Mouse (Mus musculus): ENCODE results near the gene Ttc28. TPM values are rescaled to one million over a fixed set of nuclear protein-coding genes. Genes with fewer than 3 reads are reported as not detected.
A peak's percentile ranks its signal among the peaks of the same experiment; 100 is the strongest.

The Ttc28 gene
- polyA plus RNA-seq, 1 experiment: 5.5 TPM

DNA sequence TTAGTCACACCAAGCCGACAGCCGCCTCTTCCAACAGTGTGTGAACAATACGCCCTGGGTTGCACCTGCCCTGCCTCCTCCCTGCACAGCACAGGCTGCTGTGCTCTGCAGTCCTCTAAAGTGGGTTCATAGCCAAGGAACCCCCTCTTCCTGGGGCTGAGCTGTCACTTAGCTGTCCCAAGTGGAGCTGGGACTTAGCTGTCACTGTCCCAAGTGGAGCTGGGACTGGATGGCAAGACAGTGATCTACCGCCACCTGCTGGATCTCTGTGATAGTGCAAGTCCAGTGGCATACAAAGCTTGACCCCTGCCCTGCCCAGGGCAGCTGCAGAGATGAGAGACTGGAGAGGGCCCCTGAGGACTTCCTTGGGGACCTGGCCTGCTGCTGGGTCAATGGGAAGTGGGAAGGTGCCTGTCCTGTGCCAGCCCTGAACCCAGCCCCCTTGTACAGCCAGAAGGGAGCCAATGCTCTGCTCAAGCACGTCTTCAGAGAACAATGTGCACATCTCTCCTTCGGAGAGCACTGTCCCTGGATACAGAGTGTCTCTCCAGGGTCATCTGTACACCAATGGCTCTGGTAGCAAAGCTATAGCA is 390.1 kb downstream of the Ttc28 start:
- DNase-seq: peak; percentile 56 to 79
- TF ChIP-seq CTCF (IDR thresholded peaks at IDR 0.05; ENCODE audit: borderline replicate concordance, insufficient read depth, low read depth, low read length) (peak; percentile 97), POLR2A (IDR thresholded peaks at IDR 0.05; ENCODE audit: borderline replicate concordance, insufficient read depth, low read length) (no peak)
- Histone ChIP-seq H3K27me3 (ENCODE audit: control insufficient read depth, insufficient read depth, low read length) (no peaks in the 10 kb centered on the region), H3K4me3 (replicated peaks; ENCODE audit: insufficient read depth, low read depth, low read length) (no peak overlapping the region), H3K27ac (ENCODE audit: insufficient read depth, low read length) (no peak overlapping the region), H3K4me1 (ENCODE audit: control insufficient read depth, insufficient read depth, low read length) (peaks cover 17% of the 10 kb centered on the region)
- WGBS: 57% methylated on average over 6 of the region's 6 CpGs

DNA sequence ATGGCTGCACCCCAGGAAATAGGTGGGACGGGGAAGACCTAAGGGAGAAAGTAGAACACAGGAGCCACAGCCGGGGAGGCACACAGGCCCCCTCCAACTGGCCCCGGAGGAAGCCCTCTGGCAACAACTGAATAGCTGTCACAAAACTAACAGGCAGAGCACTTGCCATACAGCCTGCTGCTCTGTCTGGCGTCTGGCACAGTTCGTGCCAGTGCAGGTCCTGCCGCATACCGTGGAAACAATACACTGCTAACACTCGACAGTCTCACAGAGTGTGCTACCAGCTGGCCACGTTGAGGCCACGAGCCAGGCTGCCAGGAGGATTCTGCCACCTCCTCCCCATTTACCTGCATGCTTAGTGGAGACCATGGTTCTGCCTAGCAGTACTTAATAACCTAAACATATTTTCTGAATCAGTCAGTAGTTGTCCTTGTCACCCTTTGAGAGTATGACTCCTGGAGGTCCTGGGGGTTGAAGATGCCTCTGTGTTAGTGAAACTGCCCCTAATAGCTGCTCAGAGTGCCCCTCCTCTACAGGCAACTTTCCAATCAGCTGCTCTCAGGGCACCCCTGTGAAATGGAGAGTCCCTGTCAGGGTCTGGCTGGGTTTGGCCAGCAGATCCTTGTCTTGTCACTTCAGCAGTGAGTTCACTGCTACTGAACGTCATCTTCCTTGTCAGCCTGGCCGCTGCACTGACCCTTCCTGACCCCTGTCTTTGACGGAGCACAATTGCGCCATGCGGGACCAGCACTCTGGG is 390.8 kb downstream of the Ttc28 start:
- DNase-seq: peak; percentile 26 to 47
- Histone ChIP-seq H3K4me1 (ENCODE audit: control insufficient read depth, insufficient read depth, low read length) (peaks cover 22% of the 10 kb centered on the region), H3K27me3 (ENCODE audit: control insufficient read depth, insufficient read depth, low read length) (no peaks in the 10 kb centered on the region), H3K27ac (ENCODE audit: insufficient read depth, low read length) (no peak overlapping the region), H3K4me3 (replicated peaks; ENCODE audit: insufficient read depth, low read depth, low read length) (no peak overlapping the region)
- TF ChIP-seq POLR2A (IDR thresholded peaks at IDR 0.05; ENCODE audit: borderline replicate concordance, insufficient read depth, low read length) (no peak), CTCF (IDR thresholded peaks at IDR 0.05; ENCODE audit: borderline replicate concordance, insufficient read depth, low read depth, low read length) (no peak)
- WGBS: 34% methylated on average over 15 of the region's 15 CpGs

GRCm38 (mm10) chr5:111273589-111273988 is 394.0 kb downstream of the Ttc28 start:
- no peaks in the 10 kb centered on the region for H3K27me3 ChIP-seq (ENCODE audit: control insufficient read depth, insufficient read depth, low read length)
- no peak overlapping the region for H3K4me3 ChIP-seq (replicated peaks; ENCODE audit: insufficient read depth, low read depth, low read length)
- WGBS: 23% methylated on average over 10 of the region's 10 CpGs
- peaks cover 25% of the 10 kb centered on the region for H3K4me1 ChIP-seq (ENCODE audit: control insufficient read depth, insufficient read depth, low read length)
- H3K27ac ChIP-seq (ENCODE audit: insufficient read depth, low read length): no peak overlapping the region
- peak; percentile 79 to 85 for DNase-seq
- TF ChIP-seq POLR2A (IDR thresholded peaks at IDR 0.05; ENCODE audit: borderline replicate concordance, insufficient read depth, low read length): no peak
- TF ChIP-seq CTCF (IDR thresholded peaks at IDR 0.05; ENCODE audit: borderline replicate concordance, insufficient read depth, low read depth, low read length): peak; percentile 73

GRCm38 (mm10) chr5:111274948-111275347 is 395.3 kb downstream of the Ttc28 start:
- Histone ChIP-seq H3K27me3 (ENCODE audit: control insufficient read depth, insufficient read depth, low read length) (no peaks in the 10 kb centered on the region), H3K4me3 (replicated peaks; ENCODE audit: insufficient read depth, low read depth, low read length) (no peak overlapping the region), H3K27ac (ENCODE audit: insufficient read depth, low read length) (no peak overlapping the region), H3K4me1 (ENCODE audit: control insufficient read depth, insufficient read depth, low read length) (peaks cover 25% of the 10 kb centered on the region)
- TF ChIP-seq POLR2A (IDR thresholded peaks at IDR 0.05; ENCODE audit: borderline replicate concordance, insufficient read depth, low read length) (no peak), CTCF (IDR thresholded peaks at IDR 0.05; ENCODE audit: borderline replicate concordance, insufficient read depth, low read depth, low read length) (no peak)
- 19% methylated on average over 5 of the region's 5 CpGs for WGBS
- peak; percentile 42 to 55 for DNase-seq

- Histone ChIP-seq H3K4me3 (replicated peaks; ENCODE audit: insufficient read depth, low read depth, low read length) (no peak overlapping the region), H3K4me1 (ENCODE audit: control insufficient read depth, insufficient read depth, low read length) (peaks cover 6% of the 10 kb centered on the region), H3K27me3 (ENCODE audit: control insufficient read depth, insufficient read depth, low read length) (no peaks in the 10 kb centered on the region), H3K27ac (ENCODE audit: insufficient read depth, low read length) (no peak overlapping the region)
- DNase-seq: no peak
- no peak for TF ChIP-seq CTCF (IDR thresholded peaks at IDR 0.05; ENCODE audit: borderline replicate concordance, insufficient read depth, low read depth, low read length)
- no peak for TF ChIP-seq POLR2A (IDR thresholded peaks at IDR 0.05; ENCODE audit: borderline replicate concordance, insufficient read depth, low read length)
- 86% methylated on average over 19 of the region's 19 CpGs for WGBS
Measured at GRCm38 (mm10) chr5:111284420-111285175, 405.0 kb downstream of the Ttc28 start.

GRCm38 (mm10) chr5:111287571-111287970 is 408.0 kb downstream of the Ttc28 start:
- WGBS: 87% methylated on average over 5 of the region's 5 CpGs
- TF ChIP-seq CTCF (IDR thresholded peaks at IDR 0.05; ENCODE audit: borderline replicate concordance, insufficient read depth, low read depth, low read length) (no peak), POLR2A (IDR thresholded peaks at IDR 0.05; ENCODE audit: borderline replicate concordance, insufficient read depth, low read length) (no peak)
- H3K4me1 ChIP-seq (ENCODE audit: control insufficient read depth, insufficient read depth, low read length): peaks cover 7% of the 10 kb centered on the region
- no peak overlapping the region for H3K27ac ChIP-seq (ENCODE audit: insufficient read depth, low read length)
- H3K27me3 ChIP-seq (ENCODE audit: control insufficient read depth, insufficient read depth, low read length): no peaks in the 10 kb centered on the region
- no peak for DNase-seq
- no peak overlapping the region for H3K4me3 ChIP-seq (replicated peaks; ENCODE audit: insufficient read depth, low read depth, low read length)

GRCm38 (mm10) chr5:111288486-111288885 is 408.9 kb downstream of the Ttc28 start:
- Histone ChIP-seq H3K27me3 (ENCODE audit: control insufficient read depth, insufficient read depth, low read length) (no peaks in the 10 kb centered on the region), H3K27ac (ENCODE audit: insufficient read depth, low read length) (no peak overlapping the region), H3K4me1 (ENCODE audit: control insufficient read depth, insufficient read depth, low read length) (peaks cover 7% of the 10 kb centered on the region), H3K4me3 (replicated peaks; ENCODE audit: insufficient read depth, low read depth, low read length) (no peak overlapping the region)
- WGBS: 80% methylated on average over 11 of the region's 11 CpGs
- DNase-seq: no peak
- TF ChIP-seq POLR2A (IDR thresholded peaks at IDR 0.05; ENCODE audit: borderline replicate concordance, insufficient read depth, low read length) (no peak), CTCF (IDR thresholded peaks at IDR 0.05; ENCODE audit: borderline replicate concordance, insufficient read depth, low read depth, low read length) (no peak)
